16 mouse cellular contexts compared by ENCODE assay signal in genomic region chr2:59211051-59211450, GRCm38 (mm10).
"Had no signal": no experiment of that assay in that cellular context is flagged by ENCODE, and none has a peak within 500 bp of the region (broad histone marks: within the 10 kb centered on the region; RNA-seq: fewer than 3 reads in every experiment).

No protein-coding gene starts in this region.

- H3K27ac ChIP-seq: lung, embryonic 15.5 days; macrophage; midbrain, embryonic 12.5 days; neural tube, embryonic 12.5 days had no signal

- H3K36me3 ChIP-seq: midbrain, embryonic 12.5 days; neural tube, embryonic 12.5 days had no signal

- H3K4me2 ChIP-seq: lung, embryonic 15.5 days; midbrain, embryonic 12.5 days; neural tube, embryonic 12.5 days had no signal

- H3K9ac ChIP-seq: liver, postnatal 0 days; lung, embryonic 15.5 days; midbrain, embryonic 12.5 days; neural tube, embryonic 12.5 days had no signal

- H3K4me3 ChIP-seq: lung, embryonic 15.5 days; megakaryocyte, embryonic 14.5 days; midbrain, embryonic 12.5 days; neural tube, embryonic 12.5 days had no signal

- DNase-seq: liver, postnatal 0 days; lung, adult 2 months; lung, postnatal 14 days; lung, postnatal 36 days; midbrain, embryonic 14.5 days; right cerebral cortex, postnatal 14 days; spleen, adult 18-20 months; thymus, adult 18-20 months; thymus, postnatal 14 days; thymus, postnatal 36 days had no signal

- H3K9me3 ChIP-seq: lung, embryonic 15.5 days; megakaryocyte, embryonic 14.5 days; midbrain, embryonic 12.5 days; neural tube, embryonic 12.5 days had no signal

- H3K4me1 ChIP-seq: neural tube, embryonic 12.5 days had no signal

- ATAC-seq: liver, postnatal 0 days; lung, postnatal 0 days had no signal

- H3K27me3 ChIP-seq: lung, embryonic 15.5 days; megakaryocyte, embryonic 14.5 days; midbrain, embryonic 12.5 days; neural tube, embryonic 12.5 days had no signal
